Mouse (Mus musculus): ENCODE data around the gene Cdc45. TPM values are rescaled to one million over a fixed set of nuclear protein-coding genes. Genes with fewer than 3 reads are reported as not detected.

Gene Cdc45
- polyA plus RNA-seq, 1 experiment from 2014 or later = 9.6 TPM

DNA sequence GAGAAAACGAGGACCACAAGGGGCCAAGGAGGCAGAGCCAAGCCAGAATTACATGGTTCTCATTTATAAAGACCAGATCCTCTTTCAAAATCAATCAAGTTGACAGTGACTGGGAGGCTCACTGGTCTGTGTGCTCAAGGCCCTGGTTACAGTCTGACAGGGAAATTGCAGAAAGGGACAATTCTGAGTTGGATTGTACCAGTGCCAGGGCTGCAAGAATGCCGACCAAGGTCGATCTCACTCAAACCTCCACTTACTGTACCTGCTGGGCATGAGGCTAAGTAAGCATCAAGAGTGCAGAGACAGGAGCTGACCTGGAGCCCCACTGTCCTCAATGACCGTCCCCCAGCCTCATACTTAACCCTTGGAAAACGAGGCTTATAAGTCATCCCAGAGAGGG, 13.6 kb downstream of the Cdc45 start:
- Histone ChIP-seq H3K27ac (ENCODE audit: low read depth, low read length) (no peak overlapping the region), H3K9me3 (ENCODE audit: control insufficient read depth, low read length) (no peaks in the 10 kb centered on the region), H3K4me1 (ENCODE audit: control insufficient read depth, insufficient read depth, low read depth, low read length) (no peaks in the 10 kb centered on the region), H3K9ac (ENCODE audit: low read depth, low read length) (no peak overlapping the region), H3K27me3 (replicated peaks; ENCODE audit: control insufficient read depth, insufficient read depth, low read length) (no peaks in the 10 kb centered on the region), H3K4me2 (ENCODE audit: low read length) (no peak overlapping the region), H3K36me3 (ENCODE audit: control insufficient read depth, insufficient read depth, low read length) (no peaks in the 10 kb centered on the region), H3K4me3 (ENCODE audit: low read length) (no peak overlapping the region)
- ATAC-seq = no peak
- 93% methylated on average over 5 of the region's 5 CpGs for WGBS

DNA sequence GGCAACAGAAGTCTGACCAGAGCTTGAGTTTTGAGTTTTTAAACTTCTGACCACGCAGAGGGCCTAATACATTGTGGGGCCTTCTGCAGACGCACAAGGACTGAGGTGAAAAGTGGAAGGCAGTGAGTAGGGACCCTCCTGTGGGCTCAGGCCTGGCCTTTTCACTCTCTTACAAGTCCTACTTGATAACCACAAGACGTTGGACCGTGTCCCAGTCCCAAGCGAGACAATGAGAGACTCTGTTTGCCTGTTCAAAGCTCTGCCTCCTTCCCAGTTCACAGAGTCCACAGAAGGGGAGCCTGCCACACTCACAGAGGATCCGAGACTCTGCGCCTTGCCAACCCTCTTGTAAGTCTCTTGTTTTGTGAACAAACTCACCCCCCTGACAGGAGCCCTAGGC, 15.1 kb downstream of the Cdc45 start:
- H3K4me3 ChIP-seq (ENCODE audit: low read length) = no peak overlapping the region
- H3K36me3 ChIP-seq (ENCODE audit: control insufficient read depth, insufficient read depth, low read length) = no peaks in the 10 kb centered on the region
- no peaks in the 10 kb centered on the region for H3K9me3 ChIP-seq (ENCODE audit: control insufficient read depth, low read length)
- no peak for ATAC-seq
- no peak overlapping the region for H3K27ac ChIP-seq (ENCODE audit: low read depth, low read length)
- no peaks in the 10 kb centered on the region for H3K27me3 ChIP-seq (replicated peaks; ENCODE audit: control insufficient read depth, insufficient read depth, low read length)
- WGBS = 79% methylated on average over 7 of the region's 7 CpGs
- H3K9ac ChIP-seq (ENCODE audit: low read depth, low read length) = no peak overlapping the region
- no peaks in the 10 kb centered on the region for H3K4me1 ChIP-seq (ENCODE audit: control insufficient read depth, insufficient read depth, low read depth, low read length)
- no peak overlapping the region for H3K4me2 ChIP-seq (ENCODE audit: low read length)

DNA sequence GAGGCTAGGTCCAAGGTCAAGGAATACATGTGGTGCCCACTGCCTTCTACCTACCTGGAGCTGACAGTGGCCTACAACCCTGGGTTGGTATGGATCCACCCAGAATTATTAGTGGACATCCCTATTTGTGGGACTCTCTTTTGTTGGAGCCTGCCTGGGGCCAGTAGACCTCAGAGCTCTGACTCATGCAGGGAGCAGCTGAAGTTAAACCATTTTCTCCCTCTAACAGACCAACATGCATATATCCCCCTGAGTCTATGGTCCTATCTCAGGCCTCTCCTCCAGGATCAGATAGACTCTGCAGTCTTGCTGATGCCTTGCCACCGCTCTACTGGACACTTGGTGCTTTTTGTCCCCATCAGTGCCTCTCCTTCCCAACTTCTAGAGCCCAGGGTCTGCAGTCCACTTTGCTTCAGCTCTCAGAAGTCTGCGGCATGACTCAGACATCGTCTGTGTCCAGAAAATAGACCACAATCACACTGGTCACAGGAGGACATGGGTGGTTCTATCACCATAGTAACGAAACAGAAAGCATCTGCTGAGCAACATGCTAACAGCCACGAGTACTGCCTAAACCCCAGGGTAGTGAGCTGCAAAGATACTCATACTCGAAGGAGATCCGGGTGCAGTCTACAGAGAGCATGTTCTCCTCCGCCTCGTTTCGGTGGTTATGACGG, 16.4 kb downstream of the Cdc45 start:
- Histone ChIP-seq H3K4me3 (ENCODE audit: low read length) (no peak overlapping the region), H3K27me3 (replicated peaks; ENCODE audit: control insufficient read depth, insufficient read depth, low read length) (no peaks in the 10 kb centered on the region), H3K9me3 (ENCODE audit: control insufficient read depth, low read length) (no peaks in the 10 kb centered on the region), H3K27ac (ENCODE audit: low read depth, low read length) (no peak overlapping the region), H3K36me3 (ENCODE audit: control insufficient read depth, insufficient read depth, low read length) (no peaks in the 10 kb centered on the region), H3K4me1 (ENCODE audit: control insufficient read depth, insufficient read depth, low read depth, low read length) (no peaks in the 10 kb centered on the region), H3K9ac (ENCODE audit: low read depth, low read length) (no peak overlapping the region), H3K4me2 (ENCODE audit: low read length) (no peak overlapping the region)
- 90% methylated on average over 11 of the region's 11 CpGs for WGBS
- no peak for ATAC-seq

DNA sequence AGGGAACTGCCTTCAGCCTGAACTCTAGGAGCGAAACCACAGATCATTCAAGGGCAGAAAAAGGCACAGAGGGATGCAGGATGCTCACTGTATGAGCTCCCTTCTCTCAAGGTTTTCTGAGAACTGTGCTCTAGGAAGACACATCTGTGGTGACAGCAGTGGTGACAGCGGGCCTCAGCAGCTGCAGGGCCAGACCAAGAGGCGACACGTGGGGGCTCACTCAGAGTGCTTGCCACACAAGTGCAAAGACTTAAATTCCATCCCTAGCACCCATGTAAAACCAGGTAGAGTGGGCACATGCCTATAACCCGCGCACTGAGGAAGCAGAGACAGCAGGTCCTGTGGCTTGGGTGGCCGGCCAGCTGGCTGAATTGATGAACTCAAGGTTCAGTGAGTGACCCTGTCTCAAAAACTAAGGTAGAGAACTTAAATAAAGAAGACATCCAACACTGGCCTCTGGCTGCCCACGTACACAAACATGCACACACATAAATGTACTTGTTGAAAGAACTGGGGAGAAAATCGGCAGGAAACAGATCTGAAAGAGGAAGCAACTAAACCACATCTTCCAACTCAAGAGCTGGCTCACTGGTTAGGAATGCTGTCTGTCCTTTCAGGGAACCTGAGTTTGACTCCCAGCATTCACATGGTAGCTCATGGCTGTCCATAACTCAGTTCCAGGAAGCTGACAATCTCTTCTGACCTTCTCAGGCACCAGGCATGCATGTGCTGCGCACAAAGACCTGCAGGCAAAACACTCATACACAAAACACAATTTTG, 23.0 kb downstream of the Cdc45 start:
- ATAC-seq = no peak
- H3K9ac ChIP-seq (ENCODE audit: low read depth, low read length) = no peak overlapping the region
- H3K4me1 ChIP-seq (ENCODE audit: control insufficient read depth, insufficient read depth, low read depth, low read length) = no peaks in the 10 kb centered on the region
- no peak overlapping the region for H3K4me2 ChIP-seq (ENCODE audit: low read length)
- H3K4me3 ChIP-seq (ENCODE audit: low read length) = no peak overlapping the region
- H3K36me3 ChIP-seq (ENCODE audit: control insufficient read depth, insufficient read depth, low read length) = no peaks in the 10 kb centered on the region
- no peaks in the 10 kb centered on the region for H3K27me3 ChIP-seq (replicated peaks; ENCODE audit: control insufficient read depth, insufficient read depth, low read length)
- 90% methylated on average over 10 of the region's 10 CpGs for WGBS
- H3K27ac ChIP-seq (ENCODE audit: low read depth, low read length) = no peak overlapping the region
- H3K9me3 ChIP-seq (ENCODE audit: control insufficient read depth, low read length) = no peaks in the 10 kb centered on the region

DNA sequence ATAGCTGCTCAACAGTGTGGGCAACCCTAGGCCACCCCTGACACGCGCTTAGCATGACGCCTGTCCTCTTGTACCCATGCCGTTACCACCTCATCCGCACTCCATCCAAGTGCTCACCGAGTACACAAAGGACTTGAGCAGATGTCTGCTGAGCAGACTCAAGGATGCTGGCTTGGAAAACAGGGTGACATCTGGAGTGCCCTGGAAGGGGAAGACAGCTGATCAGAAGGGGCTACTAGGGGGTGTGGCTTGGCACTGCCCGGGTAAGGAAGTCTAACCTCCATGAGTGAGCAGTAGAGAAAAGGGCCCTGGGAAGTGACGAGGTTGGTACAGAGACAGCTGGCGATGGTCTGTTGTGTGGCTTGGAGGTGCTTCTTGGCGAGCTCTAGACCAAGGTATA, 25.1 kb downstream of the Cdc45 start:
- H3K4me1 ChIP-seq (ENCODE audit: control insufficient read depth, insufficient read depth, low read depth, low read length) = no peaks in the 10 kb centered on the region
- no peak overlapping the region for H3K27ac ChIP-seq (ENCODE audit: low read depth, low read length)
- H3K36me3 ChIP-seq (ENCODE audit: control insufficient read depth, insufficient read depth, low read length) = no peaks in the 10 kb centered on the region
- WGBS = 93% methylated on average over 10 of the region's 10 CpGs
- no peaks in the 10 kb centered on the region for H3K27me3 ChIP-seq (replicated peaks; ENCODE audit: control insufficient read depth, insufficient read depth, low read length)
- no peaks in the 10 kb centered on the region for H3K9me3 ChIP-seq (ENCODE audit: control insufficient read depth, low read length)
- no peak overlapping the region for H3K4me2 ChIP-seq (ENCODE audit: low read length)
- ATAC-seq = no peak
- H3K9ac ChIP-seq (ENCODE audit: low read depth, low read length) = no peak overlapping the region
- H3K4me3 ChIP-seq (ENCODE audit: low read length) = no peak overlapping the region

DNA sequence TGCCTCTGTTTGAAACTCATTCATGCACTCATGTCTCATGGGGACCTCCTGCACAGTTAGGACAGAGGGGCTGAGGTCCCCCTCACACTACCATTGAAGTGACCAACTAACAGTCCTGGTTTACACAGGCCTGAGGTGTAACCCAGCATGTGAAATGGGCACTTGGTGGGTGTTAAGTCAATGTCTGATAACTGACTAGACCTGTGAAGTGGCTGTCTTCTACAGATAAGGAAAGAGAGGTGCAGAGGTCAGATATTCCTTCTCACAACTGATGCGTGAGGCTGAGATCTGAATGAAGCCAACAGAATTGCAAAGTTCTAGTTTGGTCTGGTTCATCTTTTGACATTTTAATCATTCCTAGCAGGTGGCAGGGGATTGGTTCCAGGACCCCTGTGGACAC, 26.3 kb downstream of the Cdc45 start:
- no peak overlapping the region for H3K27ac ChIP-seq (ENCODE audit: low read depth, low read length)
- 80% methylated on average over 1 of the region's 1 CpGs for WGBS
- H3K4me2 ChIP-seq (ENCODE audit: low read length) = no peak overlapping the region
- H3K27me3 ChIP-seq (replicated peaks; ENCODE audit: control insufficient read depth, insufficient read depth, low read length) = no peaks in the 10 kb centered on the region
- no peak overlapping the region for H3K9ac ChIP-seq (ENCODE audit: low read depth, low read length)
- no peak for ATAC-seq
- H3K36me3 ChIP-seq (ENCODE audit: control insufficient read depth, insufficient read depth, low read length) = no peaks in the 10 kb centered on the region
- no peaks in the 10 kb centered on the region for H3K4me1 ChIP-seq (ENCODE audit: control insufficient read depth, insufficient read depth, low read depth, low read length)
- H3K9me3 ChIP-seq (ENCODE audit: control insufficient read depth, low read length) = no peaks in the 10 kb centered on the region
- H3K4me3 ChIP-seq (ENCODE audit: low read length) = no peak overlapping the region

DNA sequence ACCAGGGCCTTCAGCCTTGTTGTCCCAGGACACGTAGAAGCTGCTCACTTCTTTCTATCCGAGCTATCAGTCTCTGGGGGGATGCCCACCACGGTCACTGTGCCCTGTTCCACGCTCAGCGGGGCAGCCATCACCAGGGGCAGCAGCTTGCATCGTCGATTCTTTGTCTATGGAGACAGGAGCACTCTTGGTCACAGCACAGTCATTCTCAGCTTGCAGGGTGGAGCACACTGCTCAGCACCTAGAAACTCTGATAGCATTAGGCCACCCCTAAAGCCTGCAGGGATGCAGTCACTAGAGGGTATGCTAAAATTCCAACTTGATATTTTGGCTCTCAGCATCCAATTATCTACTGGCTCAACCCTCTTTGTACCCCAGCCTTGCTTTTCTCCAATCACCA, 26.8 kb downstream of the Cdc45 start:
- Histone ChIP-seq H3K9ac (ENCODE audit: low read depth, low read length) (no peak overlapping the region), H3K4me2 (ENCODE audit: low read length) (no peak overlapping the region), H3K4me3 (ENCODE audit: low read length) (no peak overlapping the region), H3K9me3 (ENCODE audit: control insufficient read depth, low read length) (no peaks in the 10 kb centered on the region), H3K27ac (ENCODE audit: low read depth, low read length) (no peak overlapping the region), H3K36me3 (ENCODE audit: control insufficient read depth, insufficient read depth, low read length) (no peaks in the 10 kb centered on the region), H3K4me1 (ENCODE audit: control insufficient read depth, insufficient read depth, low read depth, low read length) (no peaks in the 10 kb centered on the region), H3K27me3 (replicated peaks; ENCODE audit: control insufficient read depth, insufficient read depth, low read length) (no peaks in the 10 kb centered on the region)
- ATAC-seq = no peak
- 85% methylated on average over 7 of the region's 7 CpGs for WGBS

DNA sequence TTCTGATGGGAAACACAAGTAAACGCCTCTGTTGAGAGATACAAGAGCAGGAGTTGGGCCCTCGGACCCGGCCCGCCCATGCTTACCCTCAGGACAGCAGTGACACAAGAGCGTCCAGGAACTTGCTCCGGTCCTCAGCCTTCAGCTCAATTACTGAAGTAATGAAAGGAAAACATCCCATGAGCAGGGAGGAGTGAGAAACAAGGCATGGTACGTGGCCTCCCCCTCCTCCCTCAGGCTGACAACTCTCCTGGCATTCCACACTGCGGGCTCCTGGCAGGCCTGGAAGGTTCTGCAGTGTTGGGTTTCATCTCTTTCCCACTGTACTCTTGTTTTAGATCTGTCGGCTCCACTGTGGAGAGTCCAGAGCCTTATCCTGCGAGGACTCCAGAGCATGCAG, 30.0 kb downstream of the Cdc45 start:
- no peak overlapping the region for H3K4me3 ChIP-seq (ENCODE audit: low read length)
- peaks cover 25% of the 10 kb centered on the region for H3K27me3 ChIP-seq (replicated peaks; ENCODE audit: control insufficient read depth, insufficient read depth, low read length)
- no peak overlapping the region for H3K4me2 ChIP-seq (ENCODE audit: low read length)
- H3K9me3 ChIP-seq (ENCODE audit: control insufficient read depth, low read length) = no peaks in the 10 kb centered on the region
- peaks cover 9% of the 10 kb centered on the region for H3K4me1 ChIP-seq (ENCODE audit: control insufficient read depth, insufficient read depth, low read depth, low read length)
- 89% methylated on average over 10 of the region's 10 CpGs for WGBS
- H3K9ac ChIP-seq (ENCODE audit: low read depth, low read length) = no peak overlapping the region
- no peaks in the 10 kb centered on the region for H3K36me3 ChIP-seq (ENCODE audit: control insufficient read depth, insufficient read depth, low read length)
- no peak overlapping the region for H3K27ac ChIP-seq (ENCODE audit: low read depth, low read length)
- no peak for ATAC-seq

DNA sequence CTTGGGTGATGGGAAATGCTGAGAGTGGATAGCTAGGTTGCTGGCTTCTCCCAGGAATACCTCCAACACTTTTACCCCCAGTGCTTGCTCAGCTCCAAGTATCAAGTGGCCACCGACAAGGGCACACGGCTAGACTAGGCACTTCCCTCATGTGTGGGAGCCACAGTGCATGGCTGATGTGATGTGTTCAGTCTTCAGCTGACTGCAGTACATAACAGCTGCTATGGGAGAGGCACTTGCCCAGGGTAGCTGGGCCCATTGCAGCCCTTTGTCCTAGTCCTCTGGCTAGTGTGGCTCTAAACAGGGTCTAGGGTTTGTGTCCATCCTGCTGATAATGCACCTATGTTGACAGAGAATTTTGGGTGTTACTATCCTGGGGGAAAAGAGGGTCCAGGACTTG, 33.3 kb downstream of the Cdc45 start:
- H3K9me3 ChIP-seq (ENCODE audit: control insufficient read depth, low read length) = no peaks in the 10 kb centered on the region
- no peak overlapping the region for H3K4me2 ChIP-seq (ENCODE audit: low read length)
- H3K36me3 ChIP-seq (ENCODE audit: control insufficient read depth, insufficient read depth, low read length) = no peaks in the 10 kb centered on the region
- peaks cover 9% of the 10 kb centered on the region for H3K4me1 ChIP-seq (ENCODE audit: control insufficient read depth, insufficient read depth, low read depth, low read length)
- H3K4me3 ChIP-seq (ENCODE audit: low read length) = no peak overlapping the region; the same call in 1 of the 2 replicates
- H3K9ac ChIP-seq (ENCODE audit: low read depth, low read length) = no peak overlapping the region
- no peak for ATAC-seq
- 56% methylated on average over 2 of the region's 2 CpGs for WGBS
- peaks cover 41% of the 10 kb centered on the region for H3K27me3 ChIP-seq (replicated peaks; ENCODE audit: control insufficient read depth, insufficient read depth, low read length)
- no peak overlapping the region for H3K27ac ChIP-seq (ENCODE audit: low read depth, low read length)

All from hindbrain, embryonic 16.5 days (tissue).